Mouse (Mus musculus): ENCODE results near the gene Mrps36. TPM values are rescaled to one million over a fixed set of nuclear protein-coding genes. Genes with fewer than 3 reads are reported as not detected.
"Not testable (repeated sequence)": the region's sequence is repeated elsewhere in the genome, so short reads cannot be mapped to it uniquely, and the experiment has no call there.

Mrps36 gene
- total RNA-seq, 2 experiments from 2014 or later: 111 to 155 TPM

DNA sequence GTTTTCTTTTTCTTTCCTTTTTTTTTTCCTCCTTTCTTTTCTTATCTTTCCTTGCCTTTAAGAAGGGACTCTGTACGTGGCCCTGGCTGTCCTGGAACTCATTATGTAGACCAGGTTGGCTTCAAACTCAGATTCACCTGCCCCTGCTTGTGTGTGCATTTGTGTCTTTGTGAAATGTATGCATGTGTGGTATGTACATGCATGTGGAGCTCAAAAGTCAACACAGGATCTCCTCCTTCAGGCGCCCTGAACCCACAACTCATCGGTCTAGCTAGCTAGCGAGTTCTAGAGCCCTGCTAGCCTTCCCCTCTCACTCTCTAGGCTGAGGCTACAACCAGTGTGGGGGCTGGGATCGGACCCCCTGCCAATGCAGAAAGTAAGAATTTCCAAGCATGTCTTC is 1.6 kb downstream of the Mrps36 start:
- no peak for DNase-seq (ENCODE audit: low spot score in 2 of 2)

DNA sequence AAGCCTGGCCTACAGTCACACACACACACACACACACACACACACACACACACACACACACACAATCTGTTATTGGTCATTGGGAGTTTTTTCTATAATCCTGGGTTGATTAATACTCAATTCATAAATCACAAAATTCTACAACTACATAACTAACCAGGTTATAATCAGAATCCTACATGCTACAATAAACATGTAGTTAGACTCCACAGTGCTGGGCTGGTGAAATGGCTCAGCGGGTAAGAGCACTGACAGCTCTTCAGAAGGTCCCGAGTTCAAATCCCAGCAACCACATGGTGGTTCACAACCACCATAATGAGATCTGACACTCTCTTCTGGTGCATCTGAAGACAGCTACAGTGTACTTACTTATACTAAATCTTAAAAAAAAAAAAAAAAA is 11.7 kb downstream of the Mrps36 start:
- no peak for DNase-seq (ENCODE audit: low spot score in 2 of 2)

DNA sequence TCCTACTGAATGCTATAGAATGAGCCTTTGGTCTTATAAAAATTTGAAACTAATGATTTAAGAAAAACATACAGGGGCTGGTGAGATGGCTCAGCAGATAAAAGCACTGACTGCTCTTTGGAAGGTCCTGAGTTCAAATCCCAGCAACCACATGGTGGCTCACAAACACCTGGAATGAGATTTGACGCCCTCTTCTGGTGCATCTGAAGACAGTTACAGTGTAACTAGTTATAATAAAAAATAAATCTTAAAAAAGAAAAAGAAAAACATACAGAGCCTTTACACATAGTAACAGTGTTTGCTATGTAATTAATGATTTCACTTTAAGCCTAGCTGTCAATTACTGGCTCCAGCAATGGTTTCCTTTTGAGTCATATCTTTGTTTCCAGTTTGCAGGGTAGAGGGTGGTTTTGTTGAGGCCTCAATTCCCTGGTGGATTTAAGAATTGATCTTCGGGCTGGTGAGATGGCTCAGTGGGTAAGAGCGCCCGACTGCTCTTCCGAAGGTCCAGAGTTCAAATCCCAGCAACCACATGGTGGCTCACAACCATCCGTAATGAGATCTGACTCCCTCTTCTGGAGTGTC is 12.9 kb downstream of the Mrps36 start:
- not testable (repeated sequence) for DNase-seq (ENCODE audit: low spot score in 2 of 2)

DNA sequence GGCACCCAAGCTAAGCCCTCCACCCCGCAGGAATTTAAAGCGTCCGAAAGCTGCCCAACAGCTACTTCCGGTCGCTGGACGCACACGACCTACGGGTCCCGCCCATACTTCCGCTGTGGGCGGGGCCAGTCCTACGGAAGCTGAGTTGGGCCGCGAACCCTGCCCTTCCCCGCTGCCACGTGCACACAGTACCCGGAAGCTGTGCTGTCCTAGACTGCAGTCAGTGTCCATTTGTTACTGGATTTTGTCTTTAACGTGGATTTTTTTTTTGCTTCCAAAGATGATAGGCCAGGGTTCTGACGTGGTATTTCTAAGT is 13.6 kb downstream of the Mrps36 start, which contains the start of gene Cdk7:
TSS of gene Cdk7 (minus strand) at position 79 of the 316 bp plus-strand sequence.
- peak; percentile 92 for DNase-seq (ENCODE audit: low spot score in 2 of 2)

GRCm38 (mm10) chr13:100730153-100730860 is 14.2 kb downstream of the Mrps36 start:
- DNase-seq (ENCODE audit: low spot score in 2 of 2): no peak

DNA sequence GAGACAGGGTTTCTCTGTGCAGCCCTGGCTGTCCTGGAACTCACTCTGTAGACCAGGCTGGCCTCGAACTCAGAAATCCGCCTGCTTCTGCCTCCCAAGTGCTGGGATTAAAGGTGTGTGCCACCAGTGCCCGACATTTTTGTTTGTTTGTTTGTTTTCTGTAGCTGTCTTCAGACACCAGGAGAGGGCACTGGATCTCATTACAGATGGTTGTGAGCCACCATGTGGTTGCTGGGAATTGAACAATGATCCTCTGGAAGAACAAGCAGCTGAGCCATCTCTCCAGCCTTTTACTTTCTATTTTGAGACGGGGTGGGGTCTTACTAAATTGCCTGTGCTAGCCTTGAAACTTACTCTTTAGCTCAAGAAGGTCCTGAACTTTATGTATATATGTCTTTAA is 15.9 kb downstream of the Mrps36 start:
- not testable (repeated sequence) for DNase-seq (ENCODE audit: low spot score in 2 of 2)

- DNase-seq (ENCODE audit: low spot score in 2 of 2): no peak
These were observed 16.4 kb downstream of the Mrps36 start for GRCm38 (mm10) chr13:100728086-100728485.

DNA sequence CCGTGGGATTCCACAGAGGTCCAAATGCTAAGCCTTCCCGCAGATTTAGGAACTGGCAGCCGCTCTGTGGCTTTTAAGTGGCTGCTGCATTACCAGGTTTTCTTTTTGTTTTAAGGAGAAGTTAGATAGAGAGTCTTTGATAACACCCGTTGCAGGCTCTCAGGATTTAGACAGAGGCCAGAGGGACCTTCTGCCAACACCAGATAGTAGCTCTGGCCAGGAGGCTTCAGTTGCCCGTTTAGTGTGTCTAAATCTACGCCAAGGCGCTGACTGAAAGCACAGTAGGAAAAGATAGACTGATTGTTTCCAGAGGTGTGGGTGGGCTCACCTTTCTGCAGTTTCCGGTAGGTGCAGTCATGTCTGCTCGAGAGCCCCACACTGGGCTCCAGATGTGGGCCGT is 19.3 kb downstream of the Mrps36 start:
- DNase-seq (ENCODE audit: low spot score in 2 of 2): no peak

- no peak for DNase-seq (ENCODE audit: low spot score in 2 of 2)
These were observed 20.3 kb downstream of the Mrps36 start for GRCm38 (mm10) chr13:100724051-100724754.

- no peak for DNase-seq (ENCODE audit: low spot score in 2 of 2)
These were observed 22.8 kb downstream of the Mrps36 start for GRCm38 (mm10) chr13:100721656-100722055.

- DNase-seq (ENCODE audit: low spot score in 2 of 2): no peak
These were observed 29.0 kb downstream of the Mrps36 start for GRCm38 (mm10) chr13:100715467-100715866.

DNA sequence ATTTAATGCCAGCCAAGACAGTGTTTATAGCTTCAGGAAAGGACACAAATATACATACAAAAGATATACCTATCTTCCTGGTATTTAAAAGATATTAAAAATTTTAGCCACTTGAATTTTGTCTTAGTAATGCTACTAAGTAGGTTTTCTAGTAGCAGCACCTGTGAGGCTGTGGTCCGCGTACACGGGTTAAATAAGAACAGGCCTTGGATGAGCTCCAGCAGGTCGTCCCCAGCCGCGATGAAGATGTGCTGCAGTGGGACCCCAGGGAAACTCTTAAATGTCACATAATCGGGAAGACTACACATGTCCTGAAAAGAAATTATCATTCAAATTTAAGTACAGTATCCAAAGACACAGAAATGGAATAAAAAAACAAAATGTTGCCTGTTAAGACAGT is 38.3 kb downstream of the Mrps36 start:
- no peak for DNase-seq (ENCODE audit: low spot score in 2 of 2)

DNA sequence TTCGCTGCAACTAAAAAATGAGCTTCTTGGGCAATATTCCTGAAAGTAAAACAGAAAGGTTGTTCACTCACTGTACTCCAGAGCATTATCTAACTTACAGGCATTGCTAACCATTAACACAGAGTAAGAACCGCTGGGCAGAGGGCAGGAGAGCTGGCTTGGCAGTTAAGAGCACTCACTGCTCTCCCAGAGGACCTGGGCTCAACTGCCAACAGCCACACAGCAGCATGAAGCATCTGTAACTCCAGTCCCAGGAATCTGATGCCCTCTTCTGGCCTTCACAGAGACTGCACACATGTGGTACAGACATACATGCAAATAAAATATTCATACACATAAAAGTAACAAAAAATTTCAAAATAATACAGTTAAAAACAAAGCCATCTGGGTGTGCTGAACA is 41.0 kb downstream of the Mrps36 start:
- no peak for DNase-seq (ENCODE audit: low spot score in 2 of 2)

DNA sequence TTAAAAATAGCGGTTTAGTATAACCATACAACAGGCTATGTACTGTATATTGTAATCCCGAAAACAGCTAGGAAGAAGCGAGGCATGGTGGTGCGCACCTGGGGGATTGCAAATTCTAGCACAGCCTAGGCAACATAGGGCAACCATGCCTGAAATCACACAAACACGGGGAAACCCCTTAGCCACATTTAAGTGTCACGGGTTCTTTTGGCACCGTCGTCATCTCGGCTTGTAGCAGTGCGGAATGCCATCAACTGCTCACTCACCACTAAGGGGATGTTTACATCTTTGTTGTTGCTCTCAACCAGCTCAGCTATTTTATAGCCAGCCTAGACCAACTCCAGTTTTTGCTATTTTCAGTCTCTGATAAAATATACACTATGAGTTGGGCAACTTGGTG is 45.6 kb downstream of the Mrps36 start:
- no peak for DNase-seq (ENCODE audit: low spot score in 2 of 2)

GRCm38 (mm10) chr13:100697541-100697940 is 46.9 kb downstream of the Mrps36 start:
- DNase-seq (ENCODE audit: low spot score in 2 of 2): no peak

DNA sequence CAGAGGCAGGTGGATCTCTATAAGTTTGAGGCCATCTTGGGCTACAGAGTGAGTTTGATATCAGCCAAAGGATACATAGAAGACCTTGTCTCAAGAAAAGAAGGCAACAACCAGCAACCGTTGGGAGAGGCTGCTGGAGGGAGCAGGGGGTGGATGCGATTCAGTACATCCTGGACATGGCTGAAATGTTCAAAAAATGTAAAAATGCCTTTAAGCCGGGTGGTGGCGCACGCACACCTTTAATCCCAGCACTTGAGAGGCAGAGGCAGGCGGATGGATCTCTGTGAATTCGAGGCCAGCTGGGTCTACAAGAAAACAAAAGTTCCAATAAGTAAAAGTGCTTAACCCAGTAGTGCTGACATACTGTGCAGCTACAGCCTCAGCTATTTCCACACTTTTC is 56.9 kb downstream of the Mrps36 start:
- no peak for DNase-seq (ENCODE audit: low spot score in 2 of 2)

Other genes starting within 250 kb of the Mrps36 start
- 10 to 100 TPM in 1 of 2 experiments, 1 to 10 TPM in 1; 2.5 to 22.2 TPM for gene Ocln, start 191.9 kb downstream of the Mrps36 start, total RNA-seq (2021)
- under 1 TPM; 0.42 to 0.50 TPM for gene Marveld2, start 127.7 kb downstream of the Mrps36 start, total RNA-seq (2021)
- gene Ak6, start 93.7 kb downstream of the Mrps36 start, total RNA-seq (2021): 10 to 100 TPM; 70.0 to 71.9 TPM
- 10 to 100 TPM; 21.3 to 21.8 TPM for gene Rad17, start 93.6 kb downstream of the Mrps36 start, total RNA-seq (2021)
- gene Taf9, start 93.1 kb downstream of the Mrps36 start, total RNA-seq (2021): 10 to 100 TPM; 12.7 to 13.5 TPM
- gene Ccdc125, start 74.9 kb downstream of the Mrps36 start, total RNA-seq (2021): 1 to 10 TPM in 1 of 2 experiments, under 1 TPM in 1; 0.66 to 1.3 TPM
- gene Cdk7, start 13.7 kb downstream of the Mrps36 start, total RNA-seq (2021): 10 to 100 TPM; 33.7 to 36.7 TPM
- gene Cenph, start 31.2 kb upstream of the Mrps36 start, total RNA-seq (2021): under 1 TPM in 1 of 2 experiments, not detected in 1; 0.22 TPM
- gene Ccnb1, start 41.9 kb upstream of the Mrps36 start, total RNA-seq (2021): 1 to 10 TPM in 1 of 2 experiments, under 1 TPM in 1; 0.64 to 2.5 TPM
- gene Slc30a5, start 88.8 kb upstream of the Mrps36 start, total RNA-seq (2021): 10 to 100 TPM; 39.9 to 45.7 TPM

Measured in adrenal gland, adult 18-20 months (tissue).